Mouse (Mus musculus) forebrain, embryonic 15.5 days (tissue): ENCODE data around the gene Olfr487. TPM values are rescaled to one million over a fixed set of nuclear protein-coding genes. Genes with fewer than 3 reads are reported as not detected.
"Not testable (repeated sequence)": the region's sequence is repeated elsewhere in the genome, so short reads cannot be mapped to it uniquely, and the experiment has no call there.

Experiments
- ATAC-seq: fragments of 200-750 bp; cut with Nextera tagmentation; replicated peaks from 2 replicates; pipeline ENCODE4 v1.8.0; 2017; ENCODE audit warnings: mild to moderate bottlenecking, moderate TSS enrichment, moderate library complexity
- H3K27ac ChIP-seq: fragments of 300-500 bp; sonication (generic); replicated peaks from 2 replicates; pipeline ENCODE4 v1.5.1; 2015; ENCODE audit warnings: mild to moderate bottlenecking, inconsistent platforms
- H3K27me3 ChIP-seq: fragments of 300-500 bp; sonication (generic); 2 replicates; pipeline ENCODE4 v1.6.1; 2015; ENCODE audit warnings: inconsistent platforms
- H3K36me3 ChIP-seq: fragments of 300-500 bp; sonication (generic); 2 replicates; pipeline ENCODE4 v1.6.1; 2015; ENCODE audit warnings: mild to moderate bottlenecking, inconsistent platforms
- H3K4me1 ChIP-seq: fragments of 300-500 bp; sonication (generic); 2 replicates; pipeline ENCODE4 v1.6.1; 2015; ENCODE audit warnings: inconsistent platforms
- H3K4me2 ChIP-seq: fragments of 300-500 bp; sonication (generic); replicated peaks from 2 replicates; pipeline ENCODE4 v1.6.1; 2015; ENCODE audit warnings: mild to moderate bottlenecking, inconsistent platforms
- H3K4me3 ChIP-seq: fragments of 300-500 bp; sonication (generic); 2 replicates; pipeline ENCODE4 v1.5.1; 2015; ENCODE audit warnings: mild to moderate bottlenecking, inconsistent platforms
- H3K9ac ChIP-seq: fragments of 300-500 bp; sonication (generic); replicated peaks from 2 replicates; pipeline ENCODE4 v1.6.1; 2015; ENCODE audit warnings: mild to moderate bottlenecking, inconsistent platforms
- H3K9me3 ChIP-seq: fragments of 300-500 bp; sonication (generic); 2 replicates; pipeline ENCODE4 v1.6.1; 2016; ENCODE audit warnings: inconsistent platforms
- WGBS: fragments of 180-500 bp; shearing (Covaris S2); methylation state at CpG from one replicate; pipeline ENCODE4 v1.1.7; 2015; ENCODE audit warnings: mixed read lengths; 5-methylcytosine and 5-hydroxymethylcytosine counted together
- polyA plus RNA-seq: library from polyadenylated mRNA; unstranded; fragments of >200 nt; fragmentation: Nextera tagmentation; extraction: Ambion mirVana; gene quantifications from 2 replicates; pipeline ENCODE4 v1.2.1, GENCODE M21; 2015

The Olfr487 gene
- polyA plus RNA-seq, result not detected in 2 replicates

DNA sequence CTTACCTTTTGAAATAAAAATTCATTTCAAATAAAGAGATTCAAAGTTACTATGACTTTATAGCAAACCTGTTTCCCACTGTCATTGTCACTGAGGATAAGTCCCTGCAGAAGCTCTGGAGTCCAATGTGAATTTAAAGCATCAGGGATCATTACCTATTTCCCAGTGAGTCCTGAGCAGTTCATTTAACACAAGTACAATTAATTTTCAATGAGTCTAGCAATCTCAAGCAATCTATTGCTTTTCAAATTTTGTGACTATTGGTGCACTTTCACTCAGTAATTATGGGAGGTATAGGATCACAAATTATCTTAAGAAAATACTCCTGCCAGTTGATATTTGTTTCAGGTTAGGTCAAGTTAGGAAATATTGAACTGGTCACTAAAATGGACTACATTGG is at the start of gene Olfr487:
Gene Olfr487 (minus strand): TSS at position 101 of the 400 bp plus-strand sequence.
- H3K9me3 ChIP-seq, H3K4me3 ChIP-seq, ATAC-seq, H3K27ac ChIP-seq, H3K36me3 ChIP-seq, H3K27me3 ChIP-seq, H3K4me1 ChIP-seq, H3K4me2 ChIP-seq, H3K9ac ChIP-seq: not testable (repeated sequence)

DNA sequence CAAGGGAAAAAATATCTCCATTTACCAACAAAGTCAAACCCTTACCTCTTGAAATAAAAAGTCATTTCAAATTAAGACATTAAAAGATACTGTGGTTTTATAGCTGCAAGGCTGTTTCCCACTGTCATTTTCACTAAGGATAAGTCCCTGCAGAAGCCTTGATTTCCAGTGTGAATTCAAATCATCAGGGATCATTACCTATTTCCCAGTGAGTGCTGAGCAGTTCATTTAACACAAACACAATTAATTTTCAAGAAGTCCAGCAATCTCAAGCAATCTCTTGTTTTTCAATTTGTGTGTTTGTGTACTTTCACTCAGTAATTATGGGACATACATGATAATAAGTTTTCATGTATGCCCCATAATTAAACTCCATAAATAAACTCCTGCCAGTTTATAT is 43.8 kb upstream of the Olfr487 start, which contains the start of gene Olfr488:
Gene Olfr488 (minus strand): TSS at position 101 of the 400 bp plus-strand sequence.
- no peak within 1 kb of the TSS for H3K27ac ChIP-seq
- no peak within 1 kb of the TSS for H3K9ac ChIP-seq
- no peak within 1 kb of the TSS for H3K4me2 ChIP-seq
- no peaks in the 10 kb centered on the region for H3K27me3 ChIP-seq
- ATAC-seq, result no peak
- H3K4me1 ChIP-seq, result no peaks in the 10 kb centered on the region
- no peaks in the 10 kb centered on the region for H3K36me3 ChIP-seq
- H3K9me3 ChIP-seq, result no peaks in the 10 kb centered on the region
- no peak within 1 kb of the TSS for H3K4me3 ChIP-seq

DNA sequence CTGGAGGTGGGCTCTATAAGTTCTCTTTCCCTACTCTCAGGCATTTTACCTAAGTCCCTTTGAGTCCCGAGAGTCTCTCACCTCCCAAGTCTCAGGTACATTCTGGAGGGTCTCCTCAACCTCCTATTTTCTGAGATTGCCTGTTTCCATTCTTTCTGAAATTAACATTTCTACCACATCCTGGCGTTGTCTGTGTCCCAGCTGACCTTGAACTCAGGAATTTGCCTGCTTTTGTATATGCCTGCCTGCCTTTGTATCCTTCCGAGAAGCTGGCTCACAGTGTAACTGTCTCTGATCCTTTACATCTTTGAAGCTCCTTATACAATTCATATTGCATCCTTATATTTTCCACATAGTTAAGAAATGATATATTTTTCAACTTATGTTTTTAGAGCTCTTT is 19.1 kb upstream of the Olfr487 start:
- H3K4me1 ChIP-seq, result no peaks in the 10 kb centered on the region
- WGBS, result 85% methylated on average over 3 of the region's 3 CpGs
- H3K27ac ChIP-seq, result no peak overlapping the region
- no peaks in the 10 kb centered on the region for H3K9me3 ChIP-seq
- H3K4me3 ChIP-seq, result no peak overlapping the region
- H3K36me3 ChIP-seq, result no peaks in the 10 kb centered on the region
- H3K4me2 ChIP-seq, result no peak overlapping the region
- no peak for ATAC-seq
- H3K27me3 ChIP-seq, result no peaks in the 10 kb centered on the region
- no peak overlapping the region for H3K9ac ChIP-seq

GRCm38 (mm10) chr7:108196938-108197337 is 17.5 kb downstream of the Olfr487 start:
- no peak overlapping the region for H3K9ac ChIP-seq

GRCm38 (mm10) chr7:108196337-108196736 is 18.1 kb downstream of the Olfr487 start:
- ATAC-seq, result not testable (repeated sequence)

More at GRCm38 (mm10) chr7:108196938-108197337, 17.5 kb downstream of the Olfr487 start:
- ATAC-seq, result no peak
- WGBS, result 60% methylated on average over 6 of the region's 6 CpGs
- Histone ChIP-seq H3K27me3 (no peaks in the 10 kb centered on the region), H3K27ac (no peak overlapping the region), H3K4me3 (no peak overlapping the region), H3K9me3 (no peaks in the 10 kb centered on the region), H3K4me1 (no peaks in the 10 kb centered on the region), H3K4me2 (no peak overlapping the region), H3K36me3 (no peaks in the 10 kb centered on the region)

DNA sequence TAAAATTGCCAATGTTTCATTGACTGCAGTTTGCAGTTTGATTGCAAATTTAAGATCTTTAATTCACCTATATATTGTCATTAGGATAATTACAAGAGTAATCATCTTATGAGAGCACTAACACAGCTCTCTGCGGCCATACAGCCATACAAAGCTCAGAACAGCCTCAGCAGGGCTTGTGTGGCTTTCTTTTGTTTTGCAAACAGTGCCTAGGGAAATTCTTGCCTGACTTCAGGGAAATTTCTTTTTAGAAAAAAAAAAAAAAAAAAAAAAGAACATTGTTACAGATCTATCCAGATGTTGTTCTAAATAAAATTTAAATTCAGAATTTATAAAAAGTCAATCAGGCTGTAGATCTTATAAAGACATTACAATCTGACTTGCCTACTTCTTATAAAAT is 21.7 kb downstream of the Olfr487 start:
- H3K27ac ChIP-seq, ATAC-seq, H3K4me2 ChIP-seq, H3K27me3 ChIP-seq, H3K4me3 ChIP-seq, H3K9ac ChIP-seq, H3K9me3 ChIP-seq, H3K36me3 ChIP-seq, H3K4me1 ChIP-seq: not testable (repeated sequence)
- 36% methylated on average over 1 of the region's 1 CpGs for WGBS

More at GRCm38 (mm10) chr7:108196337-108196736, 18.1 kb downstream of the Olfr487 start:
- not testable (repeated sequence) for H3K27ac ChIP-seq, H3K4me2 ChIP-seq, H3K9ac ChIP-seq, H3K36me3 ChIP-seq, H3K4me1 ChIP-seq, H3K9me3 ChIP-seq, H3K4me3 ChIP-seq, H3K27me3 ChIP-seq
- WGBS, result 58% methylated on average over 3 of the region's 3 CpGs

GRCm38 (mm10) chr7:108191196-108191595 is 23.2 kb downstream of the Olfr487 start:
- H3K9ac ChIP-seq, ATAC-seq, H3K4me2 ChIP-seq, H3K4me1 ChIP-seq, H3K27ac ChIP-seq, H3K36me3 ChIP-seq, H3K27me3 ChIP-seq, H3K4me3 ChIP-seq, H3K9me3 ChIP-seq: not testable (repeated sequence)
- WGBS, result 43% methylated on average over 2 of the region's 2 CpGs

DNA sequence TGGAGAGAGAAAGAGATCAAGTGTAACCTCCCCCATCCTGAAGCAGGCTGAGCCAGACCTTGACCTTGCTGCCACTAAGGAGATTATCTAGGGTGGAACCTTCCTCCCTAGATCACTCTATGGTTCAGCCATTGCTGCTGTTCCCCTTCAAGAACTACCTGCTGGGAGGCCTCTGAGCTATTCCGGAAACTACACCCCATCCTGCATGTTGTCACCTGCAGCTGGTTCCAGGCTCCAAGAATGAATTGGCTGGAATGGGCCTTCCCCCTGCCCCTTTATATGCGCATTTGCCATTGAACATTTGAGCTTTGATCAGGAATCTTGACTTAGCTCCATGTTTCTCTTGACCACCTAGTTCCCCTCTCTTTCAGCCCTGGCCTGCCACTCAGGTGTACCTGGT is 29.2 kb downstream of the Olfr487 start:
- not testable (repeated sequence) for H3K4me2 ChIP-seq, H3K4me1 ChIP-seq, H3K36me3 ChIP-seq, H3K4me3 ChIP-seq, H3K27ac ChIP-seq, H3K9me3 ChIP-seq, H3K27me3 ChIP-seq, ATAC-seq, H3K9ac ChIP-seq
- WGBS, result 89% methylated on average over 2 of the region's 2 CpGs

- not testable (repeated sequence) for H3K4me3 ChIP-seq, H3K9ac ChIP-seq, H3K27me3 ChIP-seq, H3K4me1 ChIP-seq, H3K27ac ChIP-seq, H3K36me3 ChIP-seq, H3K4me2 ChIP-seq, ATAC-seq, H3K9me3 ChIP-seq
- 60% methylated on average over 3 of the region's 3 CpGs for WGBS
These were observed 30.0 kb downstream of the Olfr487 start for GRCm38 (mm10) chr7:108184401-108184800.

DNA sequence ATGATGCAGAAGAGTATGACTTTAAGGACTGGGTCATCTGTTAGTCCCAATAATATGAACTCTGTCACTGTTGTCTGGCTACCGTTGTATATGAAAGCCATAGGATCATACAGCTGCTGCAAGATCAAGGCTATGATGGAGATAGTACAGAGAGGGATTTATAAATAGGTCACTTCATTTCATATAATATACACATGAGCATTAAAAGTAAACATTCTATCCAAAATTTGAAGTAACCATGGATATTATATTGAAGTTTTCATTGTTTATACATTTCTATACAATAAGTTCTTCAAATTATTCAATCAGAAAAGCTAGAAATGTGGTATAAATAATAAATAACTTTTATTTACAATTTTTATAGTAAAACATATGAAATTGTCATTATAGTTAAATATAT is 41.8 kb downstream of the Olfr487 start, which contains the start of gene Olfr486:
Gene Olfr486 (minus strand): TSS at position 101 of the 400 bp plus-strand sequence.
- WGBS, result 94% methylated on average over 1 of the region's 1 CpGs
- H3K4me1 ChIP-seq, H3K9ac ChIP-seq, H3K36me3 ChIP-seq, H3K27me3 ChIP-seq, H3K4me3 ChIP-seq, H3K4me2 ChIP-seq, H3K27ac ChIP-seq, H3K9me3 ChIP-seq, ATAC-seq: not testable (repeated sequence)

- H3K4me2 ChIP-seq, result no peak within 1 kb of the TSS
- H3K9ac ChIP-seq, result no peak within 1 kb of the TSS
- no peaks in the 10 kb centered on the region for H3K27me3 ChIP-seq
- no peaks in the 10 kb centered on the region for H3K9me3 ChIP-seq
- no peaks in the 10 kb centered on the region for H3K36me3 ChIP-seq
- ATAC-seq, result no peak
- H3K4me1 ChIP-seq, result no peaks in the 10 kb centered on the region
- no peak within 1 kb of the TSS for H3K27ac ChIP-seq
- no peak within 1 kb of the TSS for H3K4me3 ChIP-seq
These were observed 54.7 kb downstream of the Olfr487 start, which contains the start of gene Olfr485 for GRCm38 (mm10) chr7:108159771-108160170. TSS of gene Olfr485 (minus strand) at chr7:108159871.
